In genomic region chr19:57441501-57441900, GRCm38 (mm10) we compare ENCODE assay signal across 20 mouse cellular contexts. TPM values are rescaled to one million over a fixed set of nuclear protein-coding genes. Genes with fewer than 3 reads are reported as not detected.
DNase-seq lines count a peak whose midpoint lies in the region; ATAC-seq and TF ChIP-seq lines count a peak whose summit lies in the region.
"Had no signal": no experiment of that assay in that cellular context is flagged by ENCODE, and none has a peak within 500 bp of the region (broad histone marks: within the 10 kb centered on the region; RNA-seq: fewer than 3 reads in every experiment).

No protein-coding gene starts in this region.

- H3K4me3 ChIP-seq in limb, embryonic 11.5 days (ENCODE audit: low read depth, low read length) = no peak overlapping the region
- no peak overlapping the region for H3K4me3 ChIP-seq in limb, embryonic 10.5 days
- no peak overlapping the region for H3K4me3 ChIP-seq in myocyte
- no peak overlapping the region for H3K4me3 ChIP-seq in thymus, adult 2 months (ENCODE audit: control insufficient read depth, insufficient read depth, low read length)
- H3K4me3 ChIP-seq: heart, embryonic 10.5 days; neural tube, embryonic 15.5 days had no signal

- no peak overlapping the region for H3K9ac ChIP-seq in limb, embryonic 11.5 days (ENCODE audit: low read length)
- H3K9ac ChIP-seq: liver, postnatal 0 days; neural tube, embryonic 15.5 days had no signal

- H3K27ac ChIP-seq in limb, embryonic 11.5 days (replicated peaks; ENCODE audit: low read depth, low read length) = no peak overlapping the region
- no peak overlapping the region for H3K27ac ChIP-seq in limb, embryonic 10.5 days
- no peak overlapping the region for H3K27ac ChIP-seq in thymus, adult 2 months (ENCODE audit: control insufficient read depth, insufficient read depth, low read length)
- H3K27ac ChIP-seq: heart, embryonic 10.5 days; hindbrain, postnatal 0 days; neural tube, embryonic 15.5 days had no signal

- peaks cover 4% of the 10 kb centered on the region; the same call in 1 of the 2 replicates for H3K4me1 ChIP-seq in limb, embryonic 11.5 days (ENCODE audit: control insufficient read depth, insufficient read depth, low read length)
- peaks cover 26% of the 10 kb centered on the region for H3K4me1 ChIP-seq in limb, embryonic 10.5 days
- H3K4me1 ChIP-seq in thymus, adult 2 months (replicated peaks; ENCODE audit: control insufficient read depth, insufficient read depth, low read length) = peaks cover 26% of the 10 kb centered on the region

- no peak overlapping the region for H3ac ChIP-seq in myocyte (ENCODE audit: control insufficient read depth, insufficient read length)

- H3K79me2 ChIP-seq in myocyte (ENCODE audit: control insufficient read depth, insufficient read depth) = no peaks in the 10 kb centered on the region

- no peak for ATAC-seq in limb, embryonic 11.5 days (ENCODE audit: insufficient number of reproducible peaks, low FRiP score, low TSS enrichment, low read depth)
- ATAC-seq: hindbrain, postnatal 0 days; liver, postnatal 0 days had no signal

- WGBS in limb, embryonic 11.5 days = 35% methylated on average over 7 of the region's 7 CpGs
- WGBS in limb, embryonic 10.5 days = 41% methylated on average over 7 of the region's 7 CpGs
- WGBS in thymus, adult 2 months = 92% methylated on average over 7 of the region's 7 CpGs

- TF ChIP-seq POLR2A in myocyte (IDR thresholded peaks at IDR 0.05; ENCODE audit: insufficient read length, low read depth) = no peak
- no peak for TF ChIP-seq POLR2A in thymus, adult 2 months (IDR thresholded peaks at IDR 0.05; ENCODE audit: control insufficient read depth, extremely low read depth, insufficient read depth, low read length, poor library complexity)

- no peaks in the 10 kb centered on the region for H3K36me3 ChIP-seq in limb, embryonic 11.5 days (ENCODE audit: control insufficient read depth, insufficient read depth, low read length)
- no peaks in the 10 kb centered on the region for H3K36me3 ChIP-seq in limb, embryonic 10.5 days
- no peaks in the 10 kb centered on the region for H3K36me3 ChIP-seq in myocyte (ENCODE audit: control insufficient read depth, insufficient read depth)
- H3K36me3 ChIP-seq in thymus, adult 2 months (ENCODE audit: control insufficient read depth, insufficient read depth, low read length) = no peaks in the 10 kb centered on the region
- H3K36me3 ChIP-seq: heart, embryonic 10.5 days; neural tube, embryonic 15.5 days had no signal

- DNase-seq in frontal cortex, postnatal 36 days (ENCODE audit: low spot score in 2 of 2) = peak; percentile 17 to 22
- DNase-seq in frontal cortex, postnatal 25 days (ENCODE audit: low spot score in 2 of 2) = no peak
- peak; percentile 36 for DNase-seq in limb, embryonic 11.5 days (ENCODE audit: low spot score)
- DNase-seq in limb, embryonic 10.5 days (ENCODE audit: low spot score) = no peak
- DNase-seq in right cerebral cortex, adult 18-20 months = peak; percentile 24
- DNase-seq in right cerebral cortex, postnatal 25 days = no peak
- DNase-seq in thymus, adult 2 months = no peak
- DNase-seq: B cell, adult 2 months; cerebellum, postnatal 25 days; gastrocnemius, postnatal 36 days; heart, postnatal 14 days; kidney, adult 11 months; layer of hippocampus, adult 9-11 months; liver; liver, postnatal 0 days; thymus, postnatal 4 days had no signal

- no peak for TF ChIP-seq CTCF in thymus, adult 2 months (IDR thresholded peaks at IDR 0.05; ENCODE audit: borderline replicate concordance, control insufficient read depth, extremely low read depth, insufficient read depth, low read length, poor library complexity)

- no peaks in the 10 kb centered on the region for H3K9me3 ChIP-seq in limb, embryonic 11.5 days (ENCODE audit: control insufficient read depth, low read length)
- no peaks in the 10 kb centered on the region for H3K9me3 ChIP-seq in limb, embryonic 10.5 days (replicated peaks)
- H3K9me3 ChIP-seq: heart, embryonic 10.5 days; neural tube, embryonic 15.5 days had no signal

- H3K4me2 ChIP-seq in limb, embryonic 11.5 days (ENCODE audit: low read depth, severe bottlenecking) = no peak overlapping the region
- peak overlapping the region; percentile 32 for H3K4me2 ChIP-seq in myocyte (ENCODE audit: low read depth)
- H3K4me2 ChIP-seq: neural tube, embryonic 15.5 days had no signal

- H3K27me3 ChIP-seq in limb, embryonic 11.5 days (ENCODE audit: control insufficient read depth, insufficient read depth, low read length) = no peaks in the 10 kb centered on the region
- no peaks in the 10 kb centered on the region for H3K27me3 ChIP-seq in limb, embryonic 10.5 days (ENCODE audit: low read depth, poor library complexity, severe bottlenecking)
- no peaks in the 10 kb centered on the region for H3K27me3 ChIP-seq in myocyte (ENCODE audit: control insufficient read depth, insufficient read depth, insufficient read length)
- no peaks in the 10 kb centered on the region for H3K27me3 ChIP-seq in thymus, adult 2 months (ENCODE audit: control insufficient read depth, insufficient read depth, low read length)

TF ChIP-seq in myocyte, 11 proteins besides CTCF, POLR2A, EP300 and RAD21:
- TF ChIP-seq TCF12 (IDR thresholded peaks at IDR 0.05; ENCODE audit: insufficient read depth, poor library complexity, severe bottlenecking) (no peak), POLR2AphosphoS2 (IDR thresholded peaks at IDR 0.05; ENCODE audit: insufficient read length, low read depth) (no peak), SRF (IDR thresholded peaks at IDR 0.05; ENCODE audit: control insufficient read depth, insufficient read length, low read depth) (no peak), E2F4 (IDR thresholded peaks at IDR 0.05; ENCODE audit: insufficient read depth) (no peak), CEBPB (IDR thresholded peaks at IDR 0.05; ENCODE audit: insufficient read depth, poor library complexity, severe bottlenecking) (no peak), TCF3 (IDR thresholded peaks at IDR 0.05; ENCODE audit: insufficient read length, low read depth) (no peak), MAX (IDR thresholded peaks at IDR 0.05; ENCODE audit: low read depth) (no peak), MYOG (IDR thresholded peaks at IDR 0.05; ENCODE audit: control insufficient read depth in 1 of 3, insufficient read depth in 1 of 3, insufficient read length in 2 of 3, low read depth in 2 of 3) (no peak), USF1 (IDR thresholded peaks at IDR 0.05; ENCODE audit: low read depth) (no peak), MYOD1 (IDR thresholded peaks at IDR 0.05; ENCODE audit: control insufficient read depth in 1 of 3, insufficient read length in 2 of 3, low read depth in 2 of 3) (no peak), REST (IDR thresholded peaks at IDR 0.05; ENCODE audit: insufficient read depth, insufficient read length) (no peak)

RNA-seq across cellular contexts. Expression of gene Trub1, which starts 11.2 kb away (rescaled TPM):
- 23.4 and 27.2 TPM in 2 replicates for polyA plus RNA-seq in limb, embryonic 11.5 days (2014; fragmentation: Nextera tagmentation; extraction: Ambion mirVana)
- polyA plus RNA-seq in limb, embryonic 10.5 days (2016; fragmentation: Nextera tagmentation; extraction: Ambion mirVana) = 25.2 and 26.5 TPM in 2 replicates
- polyA plus RNA-seq in myocyte (2012; fragmentation: generic; extraction: Trizol) = 4.7 TPM
- polyA plus RNA-seq in thymus, adult 2 months (2012; rRNA removed) = 7.7 and 8.1 TPM in 2 replicates

Comparison
In these comparisons a context has a peak if more than half of its experiments do, and no peak if none do; other contexts are left out.
1. DNase-seq: peak in frontal cortex, postnatal 36 days (2 of 2), limb, embryonic 11.5 days (single experiment) and right cerebral cortex, adult 18-20 months (single experiment); none in frontal cortex, postnatal 25 days (0 of 2), limb, embryonic 10.5 days (single experiment), right cerebral cortex, postnatal 25 days (single experiment) and thymus, adult 2 months (single experiment).